Mouse (Mus musculus) E14TG2a.4 (cell line): ENCODE results near the gene Dnase1l3.

Experiments used
- CTCF ChIP-seq: conservative IDR thresholded peaks from 2 replicates; pipeline ENCODE4 v1.5.1; 2014; ENCODE audit warnings: low read length
- NANOG ChIP-seq: IDR thresholded peaks from 2 replicates; pipeline ENCODE4 v1.6.1; 2014; ENCODE audit warnings: borderline replicate concordance, low read length, mixed read lengths
- POU5F1 ChIP-seq: IDR thresholded peaks from 2 replicates; pipeline ENCODE4 v1.6.1; 2014; ENCODE audit warnings: low read length, borderline replicate concordance

GRCm38 (mm10) chr14:8042120-8042519, 47.7 kb upstream of the Dnase1l3 start:
- no peak for TF ChIP-seq CTCF
- no peak for TF ChIP-seq NANOG
- TF ChIP-seq POU5F1, result no peak
